Mouse (Mus musculus): ENCODE data around the gene Zfp668.
A peak's percentile ranks its signal among the peaks of the same experiment; 100 is the strongest.

GRCm38 (mm10) chr7:127903971-127904796, 27.6 kb upstream of the Zfp668 start, which contains the start of gene Bckdk:
- TF ChIP-seq CTCF (IDR thresholded peaks at IDR 0.05; ENCODE audit: low read depth, low read length): no peak
- TF ChIP-seq POLR2A (IDR thresholded peaks at IDR 0.05; ENCODE audit: insufficient read depth, low read length): peak; percentile 43

Measured in ES-Bruce4 (cell line).